Mouse (Mus musculus) lung, embryonic 14.5 days (tissue): Measurements from ENCODE around the gene Gmip. TPM values are rescaled to one million over a fixed set of nuclear protein-coding genes. Genes with fewer than 3 reads are reported as not detected.

ENCODE experiments used
- ATAC-seq: fragments of 200-750 bp; cut with Nextera tagmentation; 2 replicates; pipeline ENCODE4 v1.8.0; 2017; ENCODE audit warnings: mild to moderate bottlenecking, moderate TSS enrichment, moderate library complexity; ENCODE audit not compliant: insufficient read depth
- DNase-seq: peaks from one replicate; pipeline ENCODE4 v3.0.0-alpha.2; 2015
- H3K27ac ChIP-seq: fragments of 300-500 bp; sonication (generic); 2 replicates; pipeline ENCODE4 v1.5.1; 2014; ENCODE audit warnings: low read depth, mild to moderate bottlenecking, moderate library complexity
- H3K27me3 ChIP-seq: fragments of 300-500 bp; sonication (generic); 2 replicates; pipeline ENCODE4 v1.6.1; 2014; ENCODE audit warnings: low read length, control low read depth; ENCODE audit not compliant: insufficient read depth
- H3K36me3 ChIP-seq: fragments of 300-500 bp; sonication (generic); 2 replicates; pipeline ENCODE4 v1.6.1; 2014; ENCODE audit warnings: control low read depth; ENCODE audit not compliant: insufficient read depth
- H3K4me1 ChIP-seq: fragments of 300-500 bp; sonication (generic); 2 replicates; pipeline ENCODE4 v1.6.1; 2014; ENCODE audit warnings: antibody characterized with exemption, control low read depth; ENCODE audit not compliant: insufficient read depth
- H3K4me2 ChIP-seq: fragments of 300-500 bp; sonication (generic); 2 replicates; pipeline ENCODE4 v1.6.1; 2014; ENCODE audit warnings: mild to moderate bottlenecking
- H3K4me3 ChIP-seq: fragments of 300-500 bp; sonication (generic); 2 replicates; pipeline ENCODE4 v1.5.1; 2014; ENCODE audit warnings: low read depth, low read length
- H3K9ac ChIP-seq: fragments of 300-500 bp; sonication (generic); 2 replicates; pipeline ENCODE4 v1.6.1; 2014
- H3K9me3 ChIP-seq: fragments of 300-500 bp; sonication (generic); 2 replicates; pipeline ENCODE4 v1.6.1; 2016; ENCODE audit warnings: low read depth, low read length, control low read depth
- CTCF ChIP-seq: IDR thresholded peaks from 2 replicates; pipeline ENCODE4 v1.5.1; 2016; ENCODE audit warnings: antibody characterized with exemption, low read depth
- WGBS: fragments of 180-500 bp; shearing (Covaris S2); extraction: QIAGEN DNeasy Blood & Tissue Kit; methylation state at CpG from one replicate; pipeline ENCODE4 v1.1.7; 2014; 5-methylcytosine and 5-hydroxymethylcytosine counted together
- polyA plus RNA-seq: library from polyadenylated mRNA; unstranded; fragments of >200 nt; fragmentation: Nextera tagmentation; extraction: Ambion mirVana; gene quantifications from 2 replicates; pipeline ENCODE4 v1.2.1, GENCODE M21; 2014

Gene Gmip
- polyA plus RNA-seq, 1 experiment from 2014 or later, result 8.8 TPM

GRCm38 (mm10) chr8:69804537-69804936 lies 3.9 kb upstream of the Gmip start:
- H3K4me1 ChIP-seq, result no peaks in the 10 kb centered on the region
- H3K9ac ChIP-seq, result no peak overlapping the region
- no peaks in the 10 kb centered on the region for H3K27me3 ChIP-seq
- no peak for DNase-seq
- H3K36me3 ChIP-seq, result peaks cover 85% of the 10 kb centered on the region
- no peak for ATAC-seq
- no peaks in the 10 kb centered on the region for H3K9me3 ChIP-seq
- H3K4me2 ChIP-seq, result no peak overlapping the region
- H3K27ac ChIP-seq, result no peak overlapping the region
- WGBS, result 90% methylated on average over 6 of the region's 6 CpGs
- H3K4me3 ChIP-seq, result no peak overlapping the region
- TF ChIP-seq CTCF, result no peak

- TF ChIP-seq CTCF, result no peak
Observed at GRCm38 (mm10) chr8:69805086-69805485, 3.4 kb upstream of the Gmip start.

GRCm38 (mm10) chr8:69805491-69805890 lies 3.0 kb upstream of the Gmip start:
- no peak overlapping the region for H3K27ac ChIP-seq
- no peaks in the 10 kb centered on the region for H3K9me3 ChIP-seq
- no peak overlapping the region for H3K4me3 ChIP-seq
- 91% methylated on average over 9 of the region's 9 CpGs for WGBS
- no peaks in the 10 kb centered on the region for H3K4me1 ChIP-seq
- no peak for TF ChIP-seq CTCF
- ATAC-seq, result no peak
- H3K36me3 ChIP-seq, result peaks cover 76% of the 10 kb centered on the region
- no peak overlapping the region for H3K9ac ChIP-seq
- DNase-seq, result no peak
- no peak overlapping the region for H3K4me2 ChIP-seq
- H3K27me3 ChIP-seq, result no peaks in the 10 kb centered on the region

More at GRCm38 (mm10) chr8:69805086-69805485, 3.4 kb upstream of the Gmip start:
- H3K36me3 ChIP-seq, result peaks cover 80% of the 10 kb centered on the region
- no peaks in the 10 kb centered on the region for H3K9me3 ChIP-seq
- ATAC-seq (no peak), DNase-seq (no peak)
- H3K4me2 ChIP-seq, result no peak overlapping the region
- 94% methylated on average over 10 of the region's 10 CpGs for WGBS
- H3K27ac ChIP-seq, result no peak overlapping the region
- H3K4me1 ChIP-seq, result no peaks in the 10 kb centered on the region
- H3K27me3 ChIP-seq, result no peaks in the 10 kb centered on the region
- H3K4me3 ChIP-seq, result no peak overlapping the region
- H3K9ac ChIP-seq, result no peak overlapping the region

GRCm38 (mm10) chr8:69807236-69807635 lies 1.2 kb upstream of the Gmip start:
- no peak for DNase-seq
- ATAC-seq, result no peak
- Histone ChIP-seq H3K4me3 (no peak overlapping the region), H3K9me3 (no peaks in the 10 kb centered on the region), H3K4me1 (no peaks in the 10 kb centered on the region), H3K9ac (no peak overlapping the region), H3K4me2 (no peak overlapping the region), H3K36me3 (peaks cover 66% of the 10 kb centered on the region), H3K27ac (no peak overlapping the region), H3K27me3 (no peaks in the 10 kb centered on the region)
- no peak for TF ChIP-seq CTCF
- WGBS, result 82% methylated on average over 5 of the region's 5 CpGs

GRCm38 (mm10) chr8:69808864-69809403 lies 455 bp downstream of the Gmip start:
- 2% methylated on average over 23 of the region's 23 CpGs for WGBS
- Histone ChIP-seq H3K36me3 (peaks cover 54% of the 10 kb centered on the region), H3K4me3 (peak overlapping the region; percentile 44), H3K27ac (no peak overlapping the region), H3K27me3 (no peaks in the 10 kb centered on the region), H3K9ac (peak overlapping the region; percentile 48), H3K4me2 (peak overlapping the region; percentile 69), H3K9me3 (no peaks in the 10 kb centered on the region), H3K4me1 (no peaks in the 10 kb centered on the region)
- peak; percentile 45 for DNase-seq
- ATAC-seq, result peak; percentile 42
- TF ChIP-seq CTCF, result no peak

- no peak for TF ChIP-seq CTCF
- no peak for ATAC-seq
- Histone ChIP-seq H3K9ac (no peak overlapping the region), H3K27ac (no peak overlapping the region), H3K4me2 (no peak overlapping the region; the same call in 1 of the 2 replicates), H3K36me3 (peaks cover 48% of the 10 kb centered on the region), H3K4me1 (no peaks in the 10 kb centered on the region), H3K4me3 (no peak overlapping the region), H3K27me3 (no peaks in the 10 kb centered on the region), H3K9me3 (no peaks in the 10 kb centered on the region)
- DNase-seq, result no peak
- 62% methylated on average over 3 of the region's 3 CpGs for WGBS
Observed at GRCm38 (mm10) chr8:69809820-69810219, 1.3 kb downstream of the Gmip start.

- H3K4me3 ChIP-seq, result no peak overlapping the region
- peaks cover 45% of the 10 kb centered on the region; the same call in 1 of the 2 replicates for H3K36me3 ChIP-seq
- H3K27me3 ChIP-seq, result no peaks in the 10 kb centered on the region
- no peak overlapping the region for H3K4me2 ChIP-seq
- no peak for DNase-seq
- TF ChIP-seq CTCF, result no peak
- ATAC-seq, result no peak
- no peaks in the 10 kb centered on the region for H3K9me3 ChIP-seq
- WGBS, result 94% methylated on average over 2 of the region's 2 CpGs
- H3K4me1 ChIP-seq, result no peaks in the 10 kb centered on the region
- no peak overlapping the region for H3K27ac ChIP-seq
- H3K9ac ChIP-seq, result no peak overlapping the region
Observed at GRCm38 (mm10) chr8:69814881-69815280, 6.4 kb downstream of the Gmip start.
